Mouse (Mus musculus) lung, embryonic 14.5 days (tissue): Measurements from ENCODE around the gene Tmem150c. TPM values are rescaled to one million over a fixed set of nuclear protein-coding genes. Genes with fewer than 3 reads are reported as not detected.

Source experiments
- ATAC-seq: fragments of 200-750 bp; cut with Nextera tagmentation; 2 replicates; pipeline ENCODE4 v1.8.0; 2017; ENCODE audit warnings: mild to moderate bottlenecking, moderate TSS enrichment, moderate library complexity; ENCODE audit not compliant: insufficient read depth
- DNase-seq: peaks from one replicate; pipeline ENCODE4 v3.0.0-alpha.2; 2015
- H3K27ac ChIP-seq: fragments of 300-500 bp; sonication (generic); 2 replicates; pipeline ENCODE4 v1.5.1; 2014; ENCODE audit warnings: low read depth, mild to moderate bottlenecking, moderate library complexity
- H3K27me3 ChIP-seq: fragments of 300-500 bp; sonication (generic); 2 replicates; pipeline ENCODE4 v1.6.1; 2014; ENCODE audit warnings: low read length, control low read depth; ENCODE audit not compliant: insufficient read depth
- H3K36me3 ChIP-seq: fragments of 300-500 bp; sonication (generic); 2 replicates; pipeline ENCODE4 v1.6.1; 2014; ENCODE audit warnings: control low read depth; ENCODE audit not compliant: insufficient read depth
- H3K4me1 ChIP-seq: fragments of 300-500 bp; sonication (generic); 2 replicates; pipeline ENCODE4 v1.6.1; 2014; ENCODE audit warnings: antibody characterized with exemption, control low read depth; ENCODE audit not compliant: insufficient read depth
- H3K4me2 ChIP-seq: fragments of 300-500 bp; sonication (generic); 2 replicates; pipeline ENCODE4 v1.6.1; 2014; ENCODE audit warnings: mild to moderate bottlenecking
- H3K4me3 ChIP-seq: fragments of 300-500 bp; sonication (generic); 2 replicates; pipeline ENCODE4 v1.5.1; 2014; ENCODE audit warnings: low read depth, low read length
- H3K9ac ChIP-seq: fragments of 300-500 bp; sonication (generic); 2 replicates; pipeline ENCODE4 v1.6.1; 2014
- H3K9me3 ChIP-seq: fragments of 300-500 bp; sonication (generic); 2 replicates; pipeline ENCODE4 v1.6.1; 2016; ENCODE audit warnings: low read depth, low read length, control low read depth
- CTCF ChIP-seq: IDR thresholded peaks from 2 replicates; pipeline ENCODE4 v1.5.1; 2016; ENCODE audit warnings: antibody characterized with exemption, low read depth
- WGBS: fragments of 180-500 bp; shearing (Covaris S2); extraction: QIAGEN DNeasy Blood & Tissue Kit; methylation state at CpG from one replicate; pipeline ENCODE4 v1.1.7; 2014; 5-methylcytosine and 5-hydroxymethylcytosine counted together
- polyA plus RNA-seq: library from polyadenylated mRNA; unstranded; fragments of >200 nt; fragmentation: Nextera tagmentation; extraction: Ambion mirVana; gene quantifications from 2 replicates; pipeline ENCODE4 v1.2.1, GENCODE M21; 2014

The Tmem150c gene
- polyA plus RNA-seq, 1 experiment from 2014 or later, result 3.3 TPM

DNA sequence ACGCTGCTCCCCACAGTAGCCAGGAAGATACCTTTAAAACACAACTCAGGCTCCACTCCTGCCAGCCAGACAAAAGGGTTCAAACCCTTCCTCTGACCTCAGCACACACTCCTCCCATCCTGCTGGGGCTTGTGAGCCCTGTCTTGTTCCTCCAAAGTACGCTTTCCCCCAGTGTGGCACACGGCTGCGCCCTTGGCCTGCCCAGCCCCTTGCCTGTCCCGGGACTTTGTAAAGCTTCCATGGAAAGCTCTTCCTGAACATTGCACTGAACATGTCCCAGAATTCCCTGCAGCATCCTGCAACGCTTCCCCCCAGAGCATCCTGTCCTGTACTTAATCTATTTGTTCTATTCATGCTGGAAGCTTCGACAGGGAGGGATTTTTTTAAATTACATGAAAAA is 38.4 kb downstream of the Tmem150c start:
- Histone ChIP-seq H3K27ac (no peak overlapping the region), H3K4me1 (peaks cover 8% of the 10 kb centered on the region; the same call in 1 of the 2 replicates), H3K27me3 (peaks cover 14% of the 10 kb centered on the region), H3K4me2 (peak overlapping the region; percentile 42), H3K9me3 (no peaks in the 10 kb centered on the region), H3K9ac (no peak overlapping the region), H3K36me3 (no peaks in the 10 kb centered on the region), H3K4me3 (no peak overlapping the region)
- DNase-seq (no peak), ATAC-seq (no peak)
- WGBS, result 42% methylated on average over 7 of the region's 7 CpGs
- no peak for TF ChIP-seq CTCF

DNA sequence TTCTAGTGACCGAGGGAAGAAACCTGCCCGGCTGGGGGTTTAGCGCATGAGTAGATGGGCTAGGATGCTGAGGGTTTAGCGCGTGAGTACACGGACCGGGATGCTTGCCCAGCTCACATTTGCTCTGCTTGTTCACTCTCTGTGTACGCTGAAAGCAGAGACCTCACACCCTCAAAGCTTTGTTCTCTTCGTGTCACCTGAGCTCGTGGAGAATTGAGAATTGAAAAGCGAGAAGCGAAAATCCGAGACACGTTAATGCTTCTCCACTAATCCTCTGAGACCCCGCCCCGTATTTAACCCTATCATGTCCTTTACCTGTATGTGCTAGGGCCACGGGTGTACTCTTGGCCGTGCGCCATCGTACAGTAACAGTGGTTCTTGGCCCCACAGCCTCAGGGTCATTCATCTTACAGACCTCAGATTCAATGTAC is 38.9 kb downstream of the Tmem150c start:
- Histone ChIP-seq H3K36me3 (no peaks in the 10 kb centered on the region), H3K27me3 (peaks cover 14% of the 10 kb centered on the region), H3K27ac (no peak overlapping the region), H3K9ac (no peak overlapping the region), H3K4me3 (peak overlapping the region; percentile 19; the same call in 1 of the 2 replicates), H3K9me3 (no peaks in the 10 kb centered on the region), H3K4me2 (peak overlapping the region; percentile 42), H3K4me1 (peaks cover 8% of the 10 kb centered on the region; the same call in 1 of the 2 replicates)
- DNase-seq, result peak; percentile 14
- WGBS, result 4% methylated on average over 20 of the region's 20 CpGs
- TF ChIP-seq CTCF, result no peak
- no peak for ATAC-seq

DNA sequence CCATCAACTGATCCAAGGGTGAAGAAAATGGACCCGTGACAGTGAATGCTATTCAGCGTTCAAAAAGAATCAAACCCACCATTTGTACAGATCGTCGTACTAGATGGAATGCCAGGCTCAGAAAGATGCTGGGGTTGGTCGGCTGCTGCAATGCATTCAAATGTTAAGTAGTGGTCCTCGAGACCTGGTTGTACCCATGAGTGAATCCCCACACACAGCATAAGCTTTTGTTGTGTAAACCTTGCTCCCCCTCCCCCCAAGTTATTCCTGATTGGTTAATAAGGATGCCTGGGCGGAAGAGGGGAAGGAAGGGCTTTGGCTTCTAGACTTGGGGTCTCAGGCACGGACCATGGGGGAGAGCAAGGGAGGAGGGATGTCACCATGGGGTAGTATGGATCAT is 40.3 kb downstream of the Tmem150c start:
- Histone ChIP-seq H3K36me3 (no peaks in the 10 kb centered on the region), H3K27ac (no peak overlapping the region), H3K4me3 (no peak overlapping the region), H3K4me2 (no peak overlapping the region), H3K27me3 (peaks cover 14% of the 10 kb centered on the region), H3K9ac (no peak overlapping the region), H3K9me3 (no peaks in the 10 kb centered on the region), H3K4me1 (peaks cover 8% of the 10 kb centered on the region; the same call in 1 of the 2 replicates)
- no peak for TF ChIP-seq CTCF
- WGBS, result 60% methylated on average over 8 of the region's 8 CpGs
- ATAC-seq (no peak), DNase-seq (no peak)

DNA sequence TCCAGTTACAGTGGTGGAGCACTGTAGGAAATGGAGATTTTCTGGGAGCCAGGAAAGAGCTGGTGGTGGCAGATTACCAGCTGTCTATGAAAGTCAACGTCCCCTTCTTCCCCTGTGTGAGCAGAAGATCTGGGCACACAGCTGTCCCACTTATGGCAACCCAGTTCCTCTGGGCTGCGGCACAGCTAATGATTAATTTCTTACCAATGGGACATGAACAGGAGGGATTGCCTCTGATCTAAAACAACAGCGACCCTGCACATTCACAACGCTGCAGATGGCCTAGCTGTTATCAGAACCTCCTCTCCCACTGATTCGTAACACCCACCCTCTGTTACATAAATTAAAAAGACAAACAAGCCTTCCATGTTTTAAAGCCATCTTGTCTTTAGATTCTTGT is 46.2 kb downstream of the Tmem150c start:
- DNase-seq (no peak), ATAC-seq (no peak)
- Histone ChIP-seq H3K27ac (no peak overlapping the region), H3K9ac (no peak overlapping the region), H3K4me3 (no peak overlapping the region), H3K36me3 (no peaks in the 10 kb centered on the region), H3K27me3 (no peaks in the 10 kb centered on the region), H3K4me2 (no peak overlapping the region), H3K9me3 (no peaks in the 10 kb centered on the region), H3K4me1 (peaks cover 3% of the 10 kb centered on the region; the same call in 1 of the 2 replicates)
- 31% methylated on average over 5 of the region's 5 CpGs for WGBS
- TF ChIP-seq CTCF, result no peak

DNA sequence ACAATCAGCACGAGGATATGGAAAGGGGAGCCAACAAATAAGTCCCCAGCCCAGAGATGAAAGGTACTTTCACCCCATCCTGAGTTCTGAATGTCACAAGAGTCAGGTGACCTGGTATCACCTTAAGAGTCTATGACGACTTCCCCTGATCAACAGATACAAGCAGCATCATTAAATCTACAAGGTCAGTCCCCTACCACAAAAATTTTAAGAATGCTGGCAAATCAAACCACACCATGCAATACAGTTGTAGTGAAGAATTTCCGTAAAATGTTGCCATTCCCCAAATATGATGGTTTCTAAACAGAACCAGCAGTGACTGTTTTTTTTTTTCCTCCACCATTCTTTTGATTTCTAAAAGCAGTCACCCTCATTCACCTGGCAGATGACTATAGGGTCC is 49.0 kb downstream of the Tmem150c start:
- WGBS, result 62% methylated on average over 3 of the region's 3 CpGs
- TF ChIP-seq CTCF, result no peak
- H3K27me3 ChIP-seq, result no peaks in the 10 kb centered on the region
- no peaks in the 10 kb centered on the region for H3K36me3 ChIP-seq
- no peak overlapping the region for H3K4me3 ChIP-seq
- H3K9me3 ChIP-seq, result no peaks in the 10 kb centered on the region
- DNase-seq, result no peak
- no peak overlapping the region for H3K27ac ChIP-seq
- no peak overlapping the region for H3K9ac ChIP-seq
- H3K4me2 ChIP-seq, result no peak overlapping the region
- no peak for ATAC-seq
- peaks cover 3% of the 10 kb centered on the region; the same call in 1 of the 2 replicates for H3K4me1 ChIP-seq

DNA sequence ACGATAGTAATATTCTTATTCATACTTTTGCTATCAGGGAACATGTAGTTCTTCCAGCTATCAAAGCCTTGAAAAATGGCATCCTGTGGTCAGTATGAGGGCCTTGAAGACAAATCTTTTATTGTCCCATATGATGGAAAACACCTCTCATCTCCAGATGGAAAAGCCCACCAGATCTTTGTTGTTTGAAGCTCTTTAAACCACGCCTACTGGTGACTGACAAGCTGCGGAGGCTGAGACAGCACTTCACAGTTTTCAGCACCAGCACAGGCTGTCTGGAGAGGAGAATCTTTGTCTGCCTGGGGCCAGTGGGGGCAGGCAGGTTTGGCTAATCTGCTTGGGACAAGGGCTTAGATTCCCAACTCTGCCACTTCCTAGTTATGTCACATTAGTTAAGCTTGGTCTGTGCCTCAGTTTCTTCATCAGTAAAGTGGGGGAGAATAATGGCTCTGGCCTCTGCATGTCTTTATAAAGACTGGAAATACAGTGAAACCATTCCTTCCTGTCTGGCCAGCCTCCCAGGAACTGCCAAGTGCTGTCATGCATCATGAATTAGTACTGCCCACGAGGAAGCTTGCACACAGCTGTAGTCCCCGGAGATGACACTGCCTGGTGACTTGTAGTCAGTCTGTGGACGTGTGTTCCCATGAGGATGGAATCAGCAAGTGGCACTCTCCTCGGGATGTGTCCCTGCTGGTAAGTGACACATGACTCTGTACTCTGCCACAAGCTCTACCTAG is 49.9 kb downstream of the Tmem150c start:
- peaks cover 3% of the 10 kb centered on the region; the same call in 1 of the 2 replicates for H3K4me1 ChIP-seq
- H3K4me2 ChIP-seq, result no peak overlapping the region
- no peak overlapping the region for H3K9ac ChIP-seq
- 33% methylated on average over 7 of the region's 7 CpGs for WGBS
- no peaks in the 10 kb centered on the region for H3K27me3 ChIP-seq
- H3K36me3 ChIP-seq, result no peaks in the 10 kb centered on the region
- ATAC-seq, result peak; percentile 59; the same call in 1 of the 2 replicates
- DNase-seq, result peak; percentile 84
- TF ChIP-seq CTCF, result no peak
- H3K4me3 ChIP-seq, result no peak overlapping the region
- no peaks in the 10 kb centered on the region for H3K9me3 ChIP-seq
- no peak overlapping the region for H3K27ac ChIP-seq

- Histone ChIP-seq H3K27me3 (no peaks in the 10 kb centered on the region), H3K4me1 (peaks cover 3% of the 10 kb centered on the region; the same call in 1 of the 2 replicates), H3K9me3 (no peaks in the 10 kb centered on the region), H3K27ac (peak overlapping the region; percentile 50; the same call in 1 of the 2 replicates), H3K9ac (no peak overlapping the region), H3K4me3 (no peak overlapping the region), H3K4me2 (no peak overlapping the region), H3K36me3 (no peaks in the 10 kb centered on the region)
- ATAC-seq (peak; percentile 90), DNase-seq (peak; percentile 91)
- TF ChIP-seq CTCF, result no peak
- WGBS, result 42% methylated on average over 9 of the region's 9 CpGs
Observed at GRCm38 (mm10) chr5:100108866-100109265, 50.7 kb downstream of the Tmem150c start.
